Mouse (Mus musculus): ENCODE data around the gene Pspn. TPM values are rescaled to one million over a fixed set of nuclear protein-coding genes. Genes with fewer than 3 reads are reported as not detected.

Gene Pspn
- polyA plus RNA-seq, 1 experiment from 2014 or later, result not detected

- H3K9me3 ChIP-seq (ENCODE audit: control insufficient read depth, low read length), result no peaks in the 10 kb centered on the region
- H3K4me2 ChIP-seq (ENCODE audit: low read depth, low read length), result no peak overlapping the region
- H3K27me3 ChIP-seq (ENCODE audit: control insufficient read depth, insufficient read depth, low read depth, low read length), result no peaks in the 10 kb centered on the region
- ATAC-seq (ENCODE audit: low read depth), result no peak
- H3K4me1 ChIP-seq (replicated peaks; ENCODE audit: control insufficient read depth, insufficient read depth, low read length), result no peaks in the 10 kb centered on the region
- H3K27ac ChIP-seq (ENCODE audit: low read length), result no peak overlapping the region
- no peak overlapping the region for H3K4me3 ChIP-seq (ENCODE audit: low read length)
- no peak overlapping the region for H3K9ac ChIP-seq (ENCODE audit: low read length)
- H3K36me3 ChIP-seq (ENCODE audit: control insufficient read depth, insufficient read depth, low read length), result no peaks in the 10 kb centered on the region
- 41% methylated on average over 1 of the region's 1 CpGs for WGBS
Observed at GRCm38 (mm10) chr17:56952639-56953038, 47.2 kb downstream of the Pspn start.

- Histone ChIP-seq H3K27me3 (ENCODE audit: control insufficient read depth, insufficient read depth, low read depth, low read length) (no peaks in the 10 kb centered on the region), H3K27ac (ENCODE audit: low read length) (no peak overlapping the region), H3K4me1 (replicated peaks; ENCODE audit: control insufficient read depth, insufficient read depth, low read length) (no peaks in the 10 kb centered on the region), H3K36me3 (ENCODE audit: control insufficient read depth, insufficient read depth, low read length) (no peaks in the 10 kb centered on the region), H3K4me2 (ENCODE audit: low read depth, low read length) (no peak overlapping the region), H3K4me3 (ENCODE audit: low read length) (no peak overlapping the region), H3K9ac (ENCODE audit: low read length) (no peak overlapping the region), H3K9me3 (ENCODE audit: control insufficient read depth, low read length) (no peaks in the 10 kb centered on the region)
- 11% methylated on average over 3 of the region's 3 CpGs for whole genome bisulfite sequencing
- ATAC-seq (ENCODE audit: low read depth), result no peak
Observed at GRCm38 (mm10) chr17:56950915-56951314, 48.9 kb downstream of the Pspn start.

Other genes starting within 250 kb of the Pspn start
- gene Nrtn, start 242.5 kb downstream of the Pspn start, polyA plus RNA-seq (2015; fragmentation: Nextera tagmentation; extraction: Ambion mirVana), result 5.1 and 7.3 TPM in 2 replicates
- gene Dus3l, start 235.3 kb downstream of the Pspn start, polyA plus RNA-seq (2015; fragmentation: Nextera tagmentation; extraction: Ambion mirVana), result 40.8 and 43.6 TPM in 2 replicates
- gene Prr22, start 229.8 kb downstream of the Pspn start, polyA plus RNA-seq (2015; fragmentation: Nextera tagmentation; extraction: Ambion mirVana), result 0.84 and 1.5 TPM in 2 replicates
- gene Rfx2, start 169.0 kb downstream of the Pspn start, polyA plus RNA-seq (2015; fragmentation: Nextera tagmentation; extraction: Ambion mirVana), result 6.7 and 6.9 TPM in 2 replicates
- gene Acsbg2, start 125.6 kb downstream of the Pspn start, polyA plus RNA-seq (2015; fragmentation: Nextera tagmentation; extraction: Ambion mirVana), result not detected in 2 replicates
- 0.43 and 0.53 TPM in 2 replicates for gene 1700061G19Rik, start 124.5 kb downstream of the Pspn start, polyA plus RNA-seq (2015; fragmentation: Nextera tagmentation; extraction: Ambion mirVana)
- 34.8 and 40.6 TPM in 2 replicates for gene Mllt1, start 64.6 kb downstream of the Pspn start, polyA plus RNA-seq (2015; fragmentation: Nextera tagmentation; extraction: Ambion mirVana)
- 0.09 TPM in 1 of 2 replicates, not detected in the other for gene Acer1, start 17.9 kb downstream of the Pspn start, polyA plus RNA-seq (2015; fragmentation: Nextera tagmentation; extraction: Ambion mirVana)
- gene Clpp, start 9.7 kb downstream of the Pspn start, polyA plus RNA-seq (2015; fragmentation: Nextera tagmentation; extraction: Ambion mirVana), result 113 and 124 TPM in 2 replicates
- gene Alkbh7, start 2.7 kb downstream of the Pspn start, polyA plus RNA-seq (2015; fragmentation: Nextera tagmentation; extraction: Ambion mirVana), result 41.3 and 42.6 TPM in 2 replicates
- 60.0 and 61.3 TPM in 2 replicates for gene Gtf2f1, start 11.3 kb upstream of the Pspn start, polyA plus RNA-seq (2015; fragmentation: Nextera tagmentation; extraction: Ambion mirVana)
- gene Gm17949, start 11.5 kb upstream of the Pspn start, polyA plus RNA-seq (2015; fragmentation: Nextera tagmentation; extraction: Ambion mirVana), result 0.63 and 1.0 TPM in 2 replicates
- 21.3 and 23.7 TPM in 2 replicates for gene Khsrp, start 31.5 kb upstream of the Pspn start, polyA plus RNA-seq (2015; fragmentation: Nextera tagmentation; extraction: Ambion mirVana)
- gene Slc25a41, start 41.6 kb upstream of the Pspn start, polyA plus RNA-seq (2015; fragmentation: Nextera tagmentation; extraction: Ambion mirVana), result not detected in 2 replicates
- gene Crb3, start 59.1 kb upstream of the Pspn start, polyA plus RNA-seq (2015; fragmentation: Nextera tagmentation; extraction: Ambion mirVana), result 62.6 and 63.1 TPM in 2 replicates
- gene Slc25a23, start 59.8 kb upstream of the Pspn start, polyA plus RNA-seq (2015; fragmentation: Nextera tagmentation; extraction: Ambion mirVana), result 8.1 and 9.6 TPM in 2 replicates
- 5.4 and 5.8 TPM in 2 replicates for gene Dennd1c, start 78.5 kb upstream of the Pspn start, polyA plus RNA-seq (2015; fragmentation: Nextera tagmentation; extraction: Ambion mirVana)
- gene Tubb4a, start 87.8 kb upstream of the Pspn start, polyA plus RNA-seq (2015; fragmentation: Nextera tagmentation; extraction: Ambion mirVana), result 12.3 and 15.0 TPM in 2 replicates
- 7.3 and 8.5 TPM in 2 replicates for gene Tnfsf9, start 105.3 kb upstream of the Pspn start, polyA plus RNA-seq (2015; fragmentation: Nextera tagmentation; extraction: Ambion mirVana)
- gene Cd70, start 149.8 kb upstream of the Pspn start, polyA plus RNA-seq (2015; fragmentation: Nextera tagmentation; extraction: Ambion mirVana), result not detected in 2 replicates
- 0.26 and 0.29 TPM in 2 replicates for gene Tnfsf14, start 194.2 kb upstream of the Pspn start, polyA plus RNA-seq (2015; fragmentation: Nextera tagmentation; extraction: Ambion mirVana)
- gene C3, start 228.1 kb upstream of the Pspn start, polyA plus RNA-seq (2015; fragmentation: Nextera tagmentation; extraction: Ambion mirVana), result 3.2 and 8.4 TPM in 2 replicates
- gene Gpr108, start 248.4 kb upstream of the Pspn start, polyA plus RNA-seq (2015; fragmentation: Nextera tagmentation; extraction: Ambion mirVana), result 41.0 and 44.2 TPM in 2 replicates
- gene Trip10, start 249.4 kb upstream of the Pspn start, polyA plus RNA-seq (2015; fragmentation: Nextera tagmentation; extraction: Ambion mirVana), result 53.1 and 54.1 TPM in 2 replicates

Data from lung, embryonic 16.5 days (tissue).